14 mouse cellular contexts compared by ENCODE assay signal in genomic region chr14:103945753-103946152, GRCm38 (mm10).
DNase-seq lines count a peak whose midpoint lies in the region; ATAC-seq lines count a peak whose summit lies in the region.
"Had no signal": no experiment of that assay in that cellular context is flagged by ENCODE, and none has a peak within 500 bp of the region (broad histone marks: within the 10 kb centered on the region; RNA-seq: fewer than 3 reads in every experiment).

No protein-coding gene starts in this region.

- WGBS in macrophage (ENCODE audit: missing documents) = 0% methylated on average over 1 of the region's 1 CpGs

- DNase-seq in heart, adult 8-10 months (ENCODE audit: low spot score) = peak; percentile 20
- DNase-seq in heart, postnatal 25 days (ENCODE audit: low spot score) = no peak
- DNase-seq in 416B (ENCODE audit: low read depth) = peak; percentile 81
- no peak for DNase-seq in right cerebral cortex, adult 18-20 months
- DNase-seq in ovary, postnatal 10 days (ENCODE audit: low spot score) = no peak
- DNase-seq: cerebellum, adult 11-12 months; gastrocnemius, postnatal 36 days; retina, postnatal 1 day had no signal

- intact Hi-C loops in heart, postnatal 25 days (cut with DNase I) = loop anchor here (5.0 kb wide), 1 partner anchor 82 kb away; no protein-coding TSS in a partner anchor

- peak; percentile 83 for ATAC-seq in common myeloid progenitor, adult 5-6 weeks (replicated peaks; ENCODE audit: low read depth, poor library complexity, severe bottlenecking)
- ATAC-seq: forebrain, embryonic 15.5 days; midbrain, embryonic 13.5 days had no signal

- no peak overlapping the region for H3K4me3 ChIP-seq in macrophage (ENCODE audit: inconsistent target)
- H3K4me3 ChIP-seq: forebrain, embryonic 15.5 days; limb, embryonic 15.5 days; midbrain, embryonic 13.5 days; neural tube, embryonic 12.5 days had no signal

- no peaks in the 10 kb centered on the region for H3K79me2 ChIP-seq in macrophage (ENCODE audit: inconsistent target)

- no peaks in the 10 kb centered on the region for H3K36me3 ChIP-seq in macrophage (ENCODE audit: inconsistent target)
- H3K36me3 ChIP-seq: forebrain, embryonic 15.5 days; limb, embryonic 15.5 days; midbrain, embryonic 13.5 days; neural tube, embryonic 12.5 days had no signal

- peak overlapping the region; percentile 94 for H3K27ac ChIP-seq in macrophage
- H3K27ac ChIP-seq: forebrain, embryonic 15.5 days; limb, embryonic 15.5 days; midbrain, embryonic 13.5 days; neural tube, embryonic 12.5 days had no signal

Comparison
In these comparisons a context has a peak if more than half of its experiments do, and no peak if none do; other contexts are left out.
1. DNase-seq: peak in heart, adult 8-10 months (single experiment) and 416B (single experiment); none in heart, postnatal 25 days (single experiment), right cerebral cortex, adult 18-20 months (single experiment) and ovary, postnatal 10 days (single experiment).